Mouse (Mus musculus): Measurements from ENCODE around the gene Krt75.
"Not testable (repeated sequence)": the region's sequence is repeated elsewhere in the genome, so short reads cannot be mapped to it uniquely, and the experiment has no call there.

Gene Krt75

GRCm38 (mm10) chr15:101517161-101517560 is 56.5 kb downstream of the Krt75 start, which contains the start of gene Gm49425:
TSS of gene Gm49425 (minus strand) at chr15:101517261.
- DNase-seq (ENCODE audit: low read depth, low spot score) = not testable (repeated sequence)

Data from retina, postnatal 7 days (tissue).